Mouse (Mus musculus) embryonic facial prominence, embryonic 14.5 days (tissue): ENCODE measurements around the gene Clint1. TPM values are rescaled to one million over a fixed set of nuclear protein-coding genes. Genes with fewer than 3 reads are reported as not detected.

Source experiments
- ATAC-seq: fragments of 200-750 bp; cut with Nextera tagmentation; 2 replicates; pipeline ENCODE4 v1.8.0; 2017; ENCODE audit warnings: low read depth, moderate number of reproducible peaks, moderate TSS enrichment
- DNase-seq: peaks from one replicate; pipeline ENCODE4 v3.0.0-alpha.2; 2015; ENCODE audit warnings: low spot score
- H3K27ac ChIP-seq: fragments of 300-500 bp; sonication (generic); replicated peaks from 2 replicates; pipeline ENCODE4 v1.5.1; 2014; ENCODE audit warnings: low read depth, mild to moderate bottlenecking, low read length, moderate library complexity
- H3K27me3 ChIP-seq: fragments of 300-500 bp; sonication (generic); replicated peaks from 2 replicates; pipeline ENCODE4 v1.6.1; 2014; ENCODE audit warnings: low read length; ENCODE audit not compliant: control insufficient read depth, insufficient read depth
- H3K36me3 ChIP-seq: fragments of 300-500 bp; sonication (generic); 2 replicates; pipeline ENCODE4 v1.6.1; 2014; ENCODE audit warnings: low read length, mixed read lengths; ENCODE audit not compliant: control insufficient read depth, insufficient read depth
- H3K4me1 ChIP-seq: fragments of 300-500 bp; sonication (generic); 2 replicates; pipeline ENCODE4 v1.6.1; 2014; ENCODE audit warnings: antibody characterized with exemption, low read length; ENCODE audit not compliant: control insufficient read depth, insufficient read depth
- H3K4me2 ChIP-seq: fragments of 300-500 bp; sonication (generic); 2 replicates; pipeline ENCODE4 v1.6.1; 2014; ENCODE audit warnings: low read depth, mild to moderate bottlenecking, low read length, moderate library complexity, mixed read lengths
- H3K4me3 ChIP-seq: fragments of 300-500 bp; sonication (generic); 2 replicates; pipeline ENCODE4 v1.5.1; 2014; ENCODE audit warnings: low read depth, mild to moderate bottlenecking, low read length
- H3K9ac ChIP-seq: fragments of 300-500 bp; sonication (generic); 2 replicates; pipeline ENCODE4 v1.6.1; 2014; ENCODE audit warnings: low read depth, mild to moderate bottlenecking, low read length, moderate library complexity, mixed read lengths
- H3K9me3 ChIP-seq: fragments of 300-500 bp; sonication (generic); 2 replicates; pipeline ENCODE4 v1.6.1; 2016; ENCODE audit warnings: low read length; ENCODE audit not compliant: control insufficient read depth
- WGBS: fragments of 180-500 bp; shearing (Covaris S2); extraction: QIAGEN DNeasy Blood & Tissue Kit; methylation state at CpG from one replicate; pipeline ENCODE4 v1.1.7; 2014; 5-methylcytosine and 5-hydroxymethylcytosine counted together
- polyA plus RNA-seq: library from polyadenylated mRNA; unstranded; fragments of >200 nt; fragmentation: Nextera tagmentation; extraction: Ambion mirVana; gene quantifications from 2 replicates; pipeline ENCODE4 v1.2.1, GENCODE M21; 2014

Gene Clint1
- polyA plus RNA-seq, 1 experiment from 2014 or later, result 79.1 TPM

GRCm38 (mm10) chr11:45910701-45911100 lies 58.9 kb downstream of the Clint1 start:
- H3K4me3 ChIP-seq, result no peak overlapping the region
- H3K9ac ChIP-seq, result no peak overlapping the region
- ATAC-seq (no peak), DNase-seq (no peak)
- H3K27me3 ChIP-seq, result no peaks in the 10 kb centered on the region
- H3K4me1 ChIP-seq, result no peaks in the 10 kb centered on the region
- peaks cover 62% of the 10 kb centered on the region for H3K36me3 ChIP-seq
- no peak overlapping the region for H3K4me2 ChIP-seq
- no peaks in the 10 kb centered on the region for H3K9me3 ChIP-seq
- H3K27ac ChIP-seq, result no peak overlapping the region
- 92% methylated on average over 5 of the region's 5 CpGs for WGBS

- 85% methylated on average over 10 of the region's 10 CpGs for WGBS
- H3K27ac ChIP-seq, result no peak overlapping the region
- ATAC-seq (no peak), DNase-seq (no peak)
- H3K27me3 ChIP-seq, result no peaks in the 10 kb centered on the region
- H3K4me2 ChIP-seq, result no peak overlapping the region
- H3K36me3 ChIP-seq, result peaks cover 13% of the 10 kb centered on the region
- H3K4me1 ChIP-seq, result no peaks in the 10 kb centered on the region
- no peaks in the 10 kb centered on the region for H3K9me3 ChIP-seq
- no peak overlapping the region for H3K9ac ChIP-seq
- H3K4me3 ChIP-seq, result no peak overlapping the region
Observed at GRCm38 (mm10) chr11:45916196-45916595, 64.3 kb downstream of the Clint1 start.

GRCm38 (mm10) chr11:45918018-45918417 lies 66.2 kb downstream of the Clint1 start:
- ATAC-seq (no peak), DNase-seq (no peak)
- no peaks in the 10 kb centered on the region for H3K36me3 ChIP-seq
- H3K4me1 ChIP-seq, result 0 out of 2 replicates have a peak, but pooled peaks cover 4% of the 10 kb centered on the region
- H3K4me3 ChIP-seq, result no peak overlapping the region
- H3K4me2 ChIP-seq, result no peak overlapping the region
- H3K9ac ChIP-seq, result no peak overlapping the region
- WGBS, result 91% methylated on average over 6 of the region's 6 CpGs
- H3K9me3 ChIP-seq, result no peaks in the 10 kb centered on the region
- H3K27me3 ChIP-seq, result no peaks in the 10 kb centered on the region
- H3K27ac ChIP-seq, result no peak overlapping the region

GRCm38 (mm10) chr11:45918836-45919235 lies 67.0 kb downstream of the Clint1 start:
- 81% methylated on average over 4 of the region's 4 CpGs for WGBS

GRCm38 (mm10) chr11:45921026-45921425 lies 69.2 kb downstream of the Clint1 start:
- Histone ChIP-seq H3K27ac (no peak overlapping the region), H3K9me3 (no peaks in the 10 kb centered on the region), H3K27me3 (no peaks in the 10 kb centered on the region), H3K4me2 (0 out of 2 replicates have a peak overlapping the region, but pooled peaks have one; percentile 23), H3K9ac (peak overlapping the region; percentile 30; the same call in 1 of the 2 replicates), H3K4me1 (0 out of 2 replicates have a peak, but pooled peaks cover 4% of the 10 kb centered on the region), H3K36me3 (no peaks in the 10 kb centered on the region), H3K4me3 (no peak overlapping the region)
- DNase-seq, result no peak
- WGBS, result 58% methylated on average over 8 of the region's 8 CpGs
- ATAC-seq, result no peak

More at GRCm38 (mm10) chr11:45918836-45919235, 67.0 kb downstream of the Clint1 start:
- no peaks in the 10 kb centered on the region for H3K36me3 ChIP-seq
- DNase-seq (no peak), ATAC-seq (0 out of 2 replicates have a peak, but pooled peaks have one; percentile 24)
- 0 out of 2 replicates have a peak, but pooled peaks cover 4% of the 10 kb centered on the region for H3K4me1 ChIP-seq
- no peak overlapping the region for H3K27ac ChIP-seq
- H3K4me3 ChIP-seq, result no peak overlapping the region
- no peak overlapping the region for H3K9ac ChIP-seq
- no peaks in the 10 kb centered on the region for H3K27me3 ChIP-seq
- no peaks in the 10 kb centered on the region for H3K9me3 ChIP-seq
- no peak overlapping the region for H3K4me2 ChIP-seq

- Histone ChIP-seq H3K36me3 (no peaks in the 10 kb centered on the region), H3K27ac (no peak overlapping the region), H3K27me3 (no peaks in the 10 kb centered on the region), H3K4me2 (0 out of 2 replicates have a peak overlapping the region, but pooled peaks have one; percentile 23), H3K9ac (peak overlapping the region; percentile 30), H3K4me1 (0 out of 2 replicates have a peak, but pooled peaks cover 4% of the 10 kb centered on the region), H3K9me3 (no peaks in the 10 kb centered on the region), H3K4me3 (no peak overlapping the region)
- ATAC-seq, result no peak
- 13% methylated on average over 10 of the region's 10 CpGs for WGBS
- no peak for DNase-seq
Observed at GRCm38 (mm10) chr11:45921480-45921898, 69.6 kb downstream of the Clint1 start.

- Histone ChIP-seq H3K4me2 (no peak overlapping the region), H3K27me3 (no peaks in the 10 kb centered on the region), H3K4me3 (no peak overlapping the region), H3K4me1 (0 out of 2 replicates have a peak, but pooled peaks cover 4% of the 10 kb centered on the region), H3K36me3 (no peaks in the 10 kb centered on the region), H3K27ac (no peak overlapping the region), H3K9me3 (no peaks in the 10 kb centered on the region), H3K9ac (no peak overlapping the region)
- DNase-seq (peak; percentile 20), ATAC-seq (peak; percentile 21; the same call in 1 of the 2 replicates)
- WGBS, result 47% methylated on average over 6 of the region's 6 CpGs
Observed at GRCm38 (mm10) chr11:45925436-45925835, 73.6 kb downstream of the Clint1 start.

GRCm38 (mm10) chr11:45926640-45927082 lies 74.8 kb downstream of the Clint1 start:
- no peaks in the 10 kb centered on the region for H3K4me1 ChIP-seq
- peak; percentile 92 for ATAC-seq
- WGBS, result under 1% methylated on average over 9 of the region's 9 CpGs

GRCm38 (mm10) chr11:45927456-45927855 lies 75.6 kb downstream of the Clint1 start:
- Histone ChIP-seq H3K4me3 (no peak overlapping the region), H3K4me2 (no peak overlapping the region), H3K4me1 (no peaks in the 10 kb centered on the region), H3K27ac (no peak overlapping the region), H3K36me3 (0 out of 2 replicates have a peak, but pooled peaks cover 2% of the 10 kb centered on the region), H3K9me3 (no peaks in the 10 kb centered on the region), H3K27me3 (no peaks in the 10 kb centered on the region), H3K9ac (no peak overlapping the region)
- 55% methylated on average over 5 of the region's 5 CpGs for WGBS
- DNase-seq, result no peak
- no peak for ATAC-seq

More at GRCm38 (mm10) chr11:45926640-45927082, 74.8 kb downstream of the Clint1 start:
- Histone ChIP-seq H3K9me3 (no peaks in the 10 kb centered on the region), H3K4me2 (peak overlapping the region; percentile 63), H3K36me3 (no peaks in the 10 kb centered on the region), H3K27ac (no peak overlapping the region; the same call in 1 of the 2 replicates), H3K27me3 (no peaks in the 10 kb centered on the region), H3K9ac (peak overlapping the region; percentile 63), H3K4me3 (peak overlapping the region; percentile 45)
- DNase-seq, result peak; percentile 94
